Mouse (Mus musculus) hindlimb bud, embryonic 11.5 days (tissue): ENCODE measurements at regions not wholly inside any gene's neighbourhood (a gene's known extent, or its start where the extent isn't known, plus 50 kb on each side); places are given as distances from the start of the nearest gene placed in this dataset.

Experiments used
- DNase-seq: peaks from one replicate; pipeline ENCODE4 v3.0.0-alpha.2; 2012; ENCODE audit warnings: low read depth, low spot score; ENCODE audit errors: extremely low spot score

DNA sequence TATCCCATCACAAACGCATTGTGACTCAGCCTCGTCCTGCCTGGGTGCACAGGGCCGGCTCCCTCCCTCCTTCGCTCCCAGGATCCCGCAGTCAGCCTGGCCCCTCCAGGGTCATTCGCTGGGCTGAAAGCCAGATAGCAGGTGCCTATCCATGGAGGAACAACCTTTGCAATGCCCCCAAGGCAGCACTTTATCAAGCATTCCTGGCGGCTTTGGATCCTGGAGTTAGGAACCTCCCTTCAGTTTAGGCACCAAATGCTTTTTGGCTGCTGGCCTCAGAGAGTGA lies 143.9 kb upstream of the Gli2 start:
- DNase-seq: no peak

DNA sequence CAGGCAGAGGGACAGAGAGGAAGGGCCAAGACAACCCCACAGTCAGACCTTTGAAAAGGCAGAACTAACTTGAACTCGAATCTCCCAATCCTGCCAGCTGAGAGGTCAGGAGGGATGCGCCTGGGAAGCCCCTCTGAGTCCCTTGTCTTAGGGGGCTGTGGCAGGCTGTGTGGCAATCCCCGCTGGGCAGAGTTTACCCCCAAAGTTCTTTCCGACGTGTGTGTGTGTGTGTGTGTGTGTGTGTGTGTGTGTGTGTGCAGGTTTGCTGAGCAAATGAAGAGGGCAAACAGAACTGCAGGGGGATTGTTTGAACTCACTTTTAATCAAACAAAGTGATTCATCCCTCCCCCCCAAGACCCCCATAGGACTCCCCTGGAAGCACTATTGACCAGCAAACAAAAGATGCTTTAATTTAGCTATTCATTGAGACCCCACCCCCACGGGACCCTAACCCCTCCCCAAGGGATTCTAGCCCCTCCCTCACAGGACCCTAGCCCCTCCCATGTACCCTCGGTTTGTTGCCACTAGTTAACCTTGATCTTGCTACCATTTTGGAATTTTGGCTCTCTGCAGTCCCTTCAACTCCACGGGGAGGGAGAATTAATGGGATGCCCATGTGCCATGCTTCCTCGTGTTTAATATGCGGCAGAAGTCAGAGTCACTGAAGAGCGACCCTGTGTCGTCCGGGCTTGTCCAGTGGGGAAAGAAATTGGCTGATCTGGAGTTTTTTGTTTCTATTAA lies 143.4 kb upstream of the Gli2 start:
- DNase-seq: no peak

DNA sequence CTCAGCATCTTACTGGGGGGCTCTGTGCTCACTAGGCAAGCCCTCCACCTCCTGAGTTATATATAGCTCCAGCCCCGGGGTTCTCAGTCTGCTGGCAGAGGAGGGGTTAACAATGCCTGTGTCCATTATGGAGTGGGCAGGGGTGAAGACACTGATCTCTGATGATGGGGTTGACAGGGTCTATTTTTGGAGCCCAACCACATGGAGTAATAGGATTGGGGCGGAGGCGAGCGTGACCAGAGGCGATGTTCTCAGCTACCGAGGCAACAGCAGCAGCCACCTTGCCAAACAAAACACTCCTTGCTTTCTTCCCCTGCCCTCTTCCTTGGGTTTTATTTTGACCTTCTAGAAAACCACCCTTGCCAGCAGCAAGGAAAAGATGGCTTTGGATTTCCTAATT lies 141.1 kb upstream of the Gli2 start:
- no peak for DNase-seq

DNA sequence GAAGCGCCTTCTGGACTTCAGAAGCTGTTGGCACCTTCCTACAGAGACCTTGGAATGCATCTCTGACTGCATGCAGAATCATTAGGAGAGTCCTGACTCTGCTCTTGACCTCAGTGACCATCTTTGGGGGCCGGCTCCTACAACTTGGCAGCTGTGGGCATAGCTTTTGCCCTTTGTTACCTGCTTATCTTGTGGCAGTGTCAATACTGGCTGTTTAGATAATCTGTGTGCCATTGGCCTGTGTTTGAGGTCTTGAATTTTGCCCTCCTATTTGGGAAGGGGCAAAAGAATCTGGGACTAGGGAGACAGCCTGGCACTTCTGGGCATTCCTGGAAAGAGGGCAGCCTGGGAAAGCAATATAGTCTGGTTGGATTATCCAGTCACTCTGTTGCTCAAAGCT lies 137.8 kb upstream of the Gli2 start:
- no peak for DNase-seq

DNA sequence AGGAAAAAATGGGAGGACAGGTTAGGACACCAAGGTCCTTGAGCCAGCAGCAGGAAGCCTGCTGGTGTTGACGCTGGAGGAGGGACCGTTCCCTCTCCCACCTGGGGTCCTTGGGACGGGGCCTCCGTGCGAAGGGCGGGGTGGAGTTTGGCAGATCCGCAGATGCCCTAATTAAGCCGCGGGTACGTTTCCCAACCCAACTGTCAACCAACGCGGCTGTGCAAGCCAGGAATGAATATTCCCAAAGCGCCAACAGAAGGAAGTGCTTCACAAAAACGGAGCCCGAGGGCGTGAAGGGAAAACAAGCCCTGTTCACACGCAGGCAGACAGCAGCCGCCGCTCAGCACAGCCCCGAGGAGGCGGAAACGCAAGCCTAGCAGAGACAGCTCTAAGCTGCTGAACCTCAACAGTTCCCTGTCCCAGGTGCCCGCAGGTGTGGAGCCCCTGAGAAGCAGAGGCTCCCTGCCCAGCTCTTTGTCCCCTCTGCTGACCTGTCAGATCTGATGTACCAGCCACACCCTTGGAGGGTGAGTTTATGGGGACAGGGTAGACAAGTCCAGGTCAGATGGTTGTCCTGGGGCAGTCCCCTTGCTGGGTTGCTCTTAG lies 136.1 kb upstream of the Gli2 start:
- no peak for DNase-seq

DNA sequence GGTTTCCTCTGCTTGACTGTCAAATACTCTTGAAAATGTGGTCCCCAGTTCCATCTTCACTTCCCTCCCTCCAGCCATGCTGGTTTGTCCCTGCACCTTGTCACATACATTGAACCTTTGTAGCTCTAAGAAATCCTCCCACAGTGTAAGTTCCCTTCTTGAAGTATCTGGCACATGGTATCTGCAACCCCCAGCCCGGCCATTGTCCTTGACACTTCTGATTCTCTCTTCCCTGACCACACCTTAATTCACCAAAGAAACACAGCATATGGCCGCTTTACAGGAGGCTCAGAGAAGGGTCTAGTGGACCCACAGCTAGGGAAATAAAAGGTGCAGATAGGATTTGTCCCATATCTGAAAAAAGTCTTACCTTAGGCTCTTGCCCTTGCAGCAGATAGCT lies 133.9 kb upstream of the Gli2 start:
- DNase-seq: no peak

DNA sequence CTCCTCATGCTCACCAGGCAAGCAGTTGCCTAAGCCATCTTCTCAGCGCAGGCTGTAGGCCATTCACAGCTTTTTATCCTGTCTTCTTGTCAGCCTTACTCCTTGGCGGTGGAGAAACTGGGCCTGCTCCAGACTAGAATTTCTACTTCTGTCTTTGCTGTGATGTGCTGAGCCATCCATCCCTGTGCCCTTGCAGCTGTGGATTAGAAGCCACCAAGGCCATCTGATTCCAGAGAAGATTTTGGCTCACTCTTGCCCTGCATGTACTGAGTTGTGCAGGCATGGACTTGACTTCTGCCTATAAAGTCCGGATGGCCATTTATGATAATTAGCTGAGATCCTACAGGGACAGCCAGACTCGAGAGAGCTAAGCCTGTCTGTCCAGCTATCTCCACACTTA lies 133.4 kb upstream of the Gli2 start:
- no peak for DNase-seq

DNA sequence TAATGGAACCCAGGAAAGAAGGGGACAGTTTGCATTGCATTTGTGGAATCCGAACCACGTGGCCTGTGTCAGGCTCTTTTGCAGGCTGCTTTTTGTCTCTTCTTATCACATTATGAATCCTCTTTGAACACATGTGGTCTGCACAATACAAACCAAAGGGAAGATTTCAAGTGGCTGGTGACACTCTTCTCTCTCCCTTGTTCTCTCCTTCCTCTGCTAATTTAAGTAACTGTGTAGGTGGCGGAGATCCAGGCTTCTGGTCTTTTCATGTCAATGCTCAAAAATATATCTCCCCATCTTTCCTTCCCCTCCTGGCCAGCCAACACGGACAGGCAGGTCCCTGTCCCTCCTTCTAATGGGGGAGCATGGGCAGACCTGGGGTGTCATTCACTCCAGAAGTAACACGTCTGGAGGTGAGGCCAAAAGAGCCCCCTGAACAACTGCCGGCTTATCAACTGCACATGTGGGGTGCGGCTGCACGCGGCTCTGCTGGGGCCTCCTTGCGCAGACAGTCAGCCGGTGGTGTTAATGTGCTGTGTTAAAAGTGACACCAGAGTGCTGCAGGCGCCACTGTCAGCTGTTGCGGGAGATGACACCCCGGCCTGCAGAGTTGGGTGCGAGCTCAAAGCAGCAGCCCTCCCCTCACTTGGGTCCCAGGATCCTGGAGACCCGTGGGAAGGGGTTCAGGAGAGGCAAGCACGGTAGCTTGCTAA lies 130.3 kb upstream of the Gli2 start:
- no peak for DNase-seq

DNA sequence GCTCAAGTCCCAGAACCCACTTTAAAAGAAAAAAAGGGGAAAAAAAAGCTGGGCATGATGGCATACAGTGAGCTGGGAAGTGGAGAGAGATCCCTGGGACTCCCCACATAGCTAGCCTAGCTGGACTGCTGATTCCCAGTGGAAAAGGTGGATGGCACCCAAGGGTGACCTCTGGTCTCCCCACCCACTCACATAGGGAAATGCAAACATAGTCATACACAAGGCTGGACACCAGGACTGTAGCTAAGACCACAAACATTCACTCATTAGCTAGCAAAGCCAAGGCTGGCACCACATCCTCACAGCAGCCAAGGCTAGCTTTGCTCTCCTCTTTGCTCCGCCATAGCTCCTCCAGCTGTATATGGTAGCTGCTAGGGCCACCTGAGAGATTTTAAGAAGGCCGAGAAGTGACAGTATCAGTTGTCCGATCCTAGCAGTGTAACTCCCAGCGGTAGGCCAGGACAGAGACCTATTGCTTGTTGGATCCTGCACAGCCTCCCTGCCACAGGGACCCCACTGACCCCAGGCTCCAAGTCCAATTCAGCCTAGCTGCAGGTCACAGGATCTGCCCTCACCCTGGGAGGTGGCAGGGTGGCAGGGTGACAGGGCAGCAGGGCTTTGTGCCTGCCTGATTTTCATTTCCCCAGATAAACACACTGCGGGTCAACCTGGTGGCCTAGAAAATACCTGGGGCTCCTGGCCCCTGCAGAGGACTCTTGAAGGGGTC lies 119.8 kb upstream of the Gli2 start:
- no peak for DNase-seq

DNA sequence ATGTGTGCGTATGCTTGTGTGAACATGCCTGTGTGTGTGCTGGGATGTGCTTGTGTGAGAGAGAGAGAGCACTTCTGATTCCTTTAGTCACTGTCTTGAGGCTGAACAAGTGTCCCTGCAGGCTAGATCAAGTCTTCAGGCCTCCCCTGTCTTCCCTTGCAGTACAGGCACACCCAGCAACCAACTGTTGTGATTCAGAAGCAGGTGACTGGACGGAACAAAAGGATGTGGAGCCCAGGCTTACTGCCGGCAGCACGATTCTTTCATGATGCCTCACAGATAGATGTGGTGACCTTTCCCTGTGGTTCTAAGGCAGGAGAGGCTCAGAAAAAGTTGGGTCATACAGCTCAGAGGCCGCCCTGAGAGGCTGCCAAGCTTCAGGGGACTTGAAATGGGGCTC lies 114.0 kb upstream of the Gli2 start:
- no peak for DNase-seq

DNA sequence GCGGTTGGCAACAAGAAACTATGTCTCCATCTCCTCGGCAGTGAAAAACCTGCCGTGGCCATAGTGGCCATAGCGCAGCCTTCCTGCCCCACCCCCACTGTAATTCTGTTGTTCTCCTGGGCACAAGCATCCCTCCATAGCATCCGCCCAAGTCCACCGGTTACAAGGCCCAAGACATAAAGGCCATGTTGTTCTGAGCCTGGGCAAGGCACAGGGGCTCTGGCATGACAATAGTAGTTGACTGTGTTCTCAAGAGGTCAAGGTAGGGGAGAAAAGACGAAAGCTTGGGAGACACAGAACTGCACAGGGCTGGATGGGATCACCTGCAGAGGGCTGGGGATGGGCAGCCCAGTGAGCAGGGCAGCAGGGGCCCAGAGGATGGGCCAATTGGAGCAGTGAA lies 112.9 kb upstream of the Gli2 start:
- DNase-seq: no peak

DNA sequence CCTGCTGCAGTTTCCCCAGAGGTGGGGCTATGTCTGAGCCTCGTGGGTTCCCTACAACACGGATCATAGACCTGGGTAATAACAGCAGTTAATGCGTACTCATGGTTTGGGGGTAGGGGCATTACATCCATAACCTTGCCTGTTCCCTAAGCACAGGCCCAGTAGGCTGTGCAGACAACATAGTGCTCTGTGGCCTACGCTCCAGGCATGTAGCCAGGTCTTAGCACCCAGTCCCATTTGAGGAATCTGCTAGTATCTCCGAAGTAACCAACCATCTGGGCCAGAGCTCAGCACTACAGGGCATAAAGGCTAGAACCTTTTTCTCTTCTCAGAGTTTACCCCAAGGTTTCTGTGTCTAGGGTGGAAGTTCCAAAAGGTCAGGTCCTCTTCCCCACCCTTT lies 111.4 kb upstream of the Gli2 start:
- DNase-seq: no peak

DNA sequence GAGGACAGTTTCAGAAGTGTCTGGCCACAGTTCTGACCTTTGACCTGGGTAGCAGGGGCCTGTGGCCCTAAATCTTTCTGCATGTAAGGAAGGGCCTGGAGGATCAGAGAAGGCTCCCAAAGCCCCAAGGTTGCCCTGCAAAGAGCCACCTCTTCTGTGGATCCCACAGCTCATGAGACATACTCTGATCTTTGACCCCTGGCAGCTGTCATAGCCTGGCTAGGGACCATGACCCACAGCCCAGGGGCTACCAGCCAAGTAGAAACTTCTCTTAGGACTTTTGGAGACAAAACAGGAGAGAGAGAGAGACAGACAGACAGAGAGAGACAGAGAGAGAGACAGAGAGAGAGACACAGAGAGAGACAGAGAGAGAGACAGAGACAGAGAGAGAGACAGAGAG lies 110.4 kb upstream of the Gli2 start:
- DNase-seq: no peak

DNA sequence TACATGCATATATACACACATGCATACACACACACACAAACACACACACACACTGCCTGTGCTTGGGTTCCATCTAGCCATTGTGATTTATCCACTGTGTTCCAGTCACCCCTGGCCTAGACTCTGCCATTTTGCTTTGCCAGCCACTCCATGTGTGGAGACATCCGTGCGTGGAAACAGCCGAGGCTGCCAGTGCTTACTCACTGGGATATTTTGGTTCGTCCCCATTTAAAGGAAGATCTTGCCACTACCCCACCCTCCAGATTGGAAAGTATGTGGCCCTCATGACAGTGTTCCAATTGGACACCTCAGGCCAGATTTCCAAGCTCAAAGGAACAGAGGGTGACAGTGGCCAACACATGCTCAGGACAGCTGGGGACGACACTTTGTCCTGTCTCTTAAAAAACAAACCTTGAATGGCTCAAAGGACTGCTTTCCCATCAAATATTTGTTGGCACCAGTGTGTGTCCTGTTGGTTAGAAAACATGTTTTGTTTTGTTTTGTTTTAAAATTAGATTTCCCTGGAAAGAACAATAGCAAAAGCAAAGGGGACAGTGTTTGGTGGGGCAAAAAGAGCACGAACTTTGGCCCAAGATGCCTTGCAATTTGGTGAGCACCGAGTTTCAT lies 109.8 kb upstream of the Gli2 start:
- no peak for DNase-seq

DNA sequence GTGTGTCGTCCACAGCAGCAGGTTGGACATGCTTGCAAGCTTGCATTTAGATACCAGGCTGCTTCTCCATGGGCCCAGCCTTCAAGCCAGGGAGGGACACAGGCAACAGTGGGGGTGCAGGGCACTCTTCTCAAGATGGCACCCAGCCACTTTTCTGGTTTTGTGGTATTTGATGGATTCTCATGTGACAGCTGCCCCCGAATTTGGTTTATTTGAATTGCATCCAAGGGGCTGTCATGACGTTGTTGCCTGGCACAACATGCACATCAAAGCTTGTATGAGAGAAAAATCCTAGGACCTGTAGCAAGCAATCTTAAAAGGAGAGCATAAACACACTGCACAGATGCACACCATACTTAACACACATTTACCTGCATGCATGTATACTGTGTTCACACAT lies 108.3 kb upstream of the Gli2 start:
- no peak for DNase-seq

DNA sequence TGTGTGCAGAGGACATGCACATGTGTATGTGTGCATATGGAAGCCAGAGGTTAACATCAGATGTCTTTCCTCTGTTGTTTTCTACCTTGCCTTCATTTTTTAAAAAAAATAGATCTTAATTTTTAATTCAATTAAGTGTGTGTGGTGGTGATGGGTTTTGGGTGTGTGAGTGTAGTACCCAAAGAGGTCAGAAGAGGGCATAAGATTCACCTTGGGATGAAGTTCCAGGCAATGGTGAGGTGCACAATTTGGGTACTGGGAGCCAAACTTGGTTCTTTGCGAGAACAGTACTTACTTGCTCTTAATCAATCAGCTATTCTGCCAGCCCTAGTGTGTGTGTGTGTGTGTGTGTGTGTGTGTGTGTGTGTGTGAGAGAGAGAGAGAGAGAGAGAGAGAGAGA lies 106.9 kb upstream of the Gli2 start:
- no peak for DNase-seq

DNA sequence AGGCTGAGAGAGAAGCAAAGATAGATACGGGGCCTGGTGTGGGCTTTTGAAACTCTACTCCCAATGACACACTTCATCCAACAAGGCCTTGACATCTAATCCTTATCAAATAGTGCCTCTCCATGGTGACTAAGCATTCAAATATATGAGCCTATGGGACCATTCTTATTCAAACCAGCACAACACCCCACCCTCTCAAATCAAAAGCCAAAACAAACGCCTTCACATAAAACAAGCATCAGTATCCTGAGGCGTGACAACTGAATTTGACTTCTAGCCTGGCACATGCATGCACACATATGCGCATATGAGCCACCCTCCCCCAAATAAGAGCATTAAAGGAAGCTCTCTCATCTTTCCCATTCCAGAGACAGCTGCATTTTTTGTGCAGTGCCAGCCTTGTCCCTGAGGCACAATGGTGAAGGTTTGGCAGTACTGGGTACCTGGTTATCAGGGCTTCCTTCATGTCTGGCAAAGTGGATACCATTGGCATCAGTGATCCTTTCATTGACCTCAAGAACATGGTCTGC lies 103.8 kb upstream of the Gli2 start:
- no peak for DNase-seq

DNA sequence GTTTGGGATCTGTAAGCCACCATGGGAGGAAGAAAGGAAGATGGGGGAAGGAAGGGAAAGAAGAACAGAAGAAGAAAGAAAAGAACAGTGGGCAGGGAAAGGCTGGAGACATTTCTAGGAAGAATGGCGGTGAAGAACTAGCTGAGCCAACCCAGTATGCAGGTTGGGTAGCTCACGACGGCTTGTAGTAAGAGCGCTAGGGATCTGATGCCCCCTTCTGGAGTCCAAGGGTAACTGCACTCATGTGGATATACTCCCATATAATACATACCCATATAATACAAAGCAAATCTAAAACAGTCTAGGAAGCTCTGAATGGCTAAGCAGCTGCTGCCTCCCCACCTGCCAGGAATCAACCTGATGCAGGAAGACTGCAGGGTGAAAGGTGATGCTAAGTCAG lies 100.2 kb upstream of the Gli2 start:
- no peak for DNase-seq

DNA sequence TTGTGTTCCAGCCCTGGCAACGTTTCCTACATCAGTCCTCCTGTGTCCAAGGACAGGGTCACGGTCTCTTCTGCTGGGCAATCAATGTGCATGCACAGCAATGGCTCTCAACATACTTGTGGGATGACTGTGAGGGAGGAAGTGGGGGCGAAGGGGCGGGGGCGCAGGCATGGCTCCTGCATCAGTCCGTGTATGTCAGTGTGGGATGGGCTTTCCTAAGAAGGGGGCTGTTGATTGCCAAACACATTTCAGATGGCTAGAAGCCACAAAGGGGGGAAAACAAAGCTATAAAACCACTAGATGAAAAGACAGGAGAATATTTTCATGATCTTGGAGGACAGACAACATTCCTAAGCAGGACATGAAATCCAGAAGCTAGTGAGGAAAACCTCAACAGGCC lies 99.4 kb upstream of the Gli2 start:
- DNase-seq: no peak

DNA sequence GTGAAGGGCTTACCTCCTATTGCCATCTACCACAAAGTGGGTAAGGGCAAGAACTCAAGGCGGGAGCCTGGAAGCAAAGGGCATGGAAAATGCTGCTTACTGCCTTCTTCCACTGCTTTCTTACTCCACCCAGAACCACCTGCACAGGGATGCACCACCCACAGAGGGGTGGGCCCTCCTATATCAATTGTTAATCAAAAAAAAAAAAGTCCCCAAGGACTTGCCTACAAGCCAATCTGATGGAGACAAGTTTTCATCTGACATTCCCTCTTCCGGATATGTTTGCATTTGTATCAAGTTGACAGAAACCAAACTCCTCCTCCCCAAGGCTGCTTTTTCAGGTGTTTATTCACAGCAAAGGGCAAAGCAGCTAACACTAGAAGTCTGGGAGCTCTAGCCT lies 94.1 kb upstream of the Gli2 start:
- DNase-seq: no peak

DNA sequence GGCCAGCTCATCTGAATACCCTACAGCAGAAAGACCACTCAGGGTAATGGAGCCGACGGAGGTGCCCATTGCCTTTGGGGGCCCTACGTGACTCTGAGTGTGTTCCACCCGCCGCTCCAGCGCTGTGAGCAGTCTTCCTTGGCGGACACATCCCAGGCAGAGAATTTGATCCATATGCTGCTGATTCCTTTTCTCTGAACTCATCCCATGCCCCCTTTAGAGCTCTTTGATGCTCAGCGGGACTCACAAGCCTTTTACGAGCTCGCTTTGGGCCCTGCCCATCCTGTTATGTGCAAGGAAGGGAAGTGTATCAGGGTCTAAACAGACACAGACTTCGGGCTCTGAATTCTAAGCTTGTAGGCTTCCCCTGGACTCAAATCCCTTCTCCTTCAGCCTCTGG lies 90.4 kb upstream of the Gli2 start:
- no peak for DNase-seq
